13 mouse cellular contexts compared by ENCODE assay signal in genomic region chr9:105010721-105011120, GRCm38 (mm10).
"Had no signal": no experiment of that assay in that cellular context is flagged by ENCODE, and none has a peak within 500 bp of the region (broad histone marks: within the 10 kb centered on the region; RNA-seq: fewer than 3 reads in every experiment).

No protein-coding gene starts in this region.

- ATAC-seq: intestine, postnatal 0 days; lung, postnatal 0 days; midbrain, embryonic 13.5 days had no signal

- DNase-seq: layer of hippocampus, adult 9-11 months; lung, adult 2 months; lung, postnatal 36 days; thymus, adult 18-20 months; thymus, postnatal 25 days had no signal

- H3K4me1 ChIP-seq: liver, embryonic 15.5 days; midbrain, embryonic 13.5 days had no signal

- H3K36me3 ChIP-seq: limb, embryonic 10.5 days; liver, embryonic 15.5 days; midbrain, embryonic 13.5 days had no signal

- H3K27me3 ChIP-seq: liver, embryonic 15.5 days; midbrain, embryonic 13.5 days had no signal

- H3K4me2 ChIP-seq: liver, embryonic 11.5 days; liver, embryonic 15.5 days; midbrain, embryonic 13.5 days had no signal

- H3K9ac ChIP-seq: liver, embryonic 15.5 days; midbrain, embryonic 13.5 days had no signal

- H3K4me3 ChIP-seq: left cerebral cortex, adult 2 months; limb, embryonic 10.5 days; liver, embryonic 15.5 days; midbrain, embryonic 13.5 days had no signal

- H3K9me3 ChIP-seq: limb, embryonic 10.5 days; liver, embryonic 15.5 days; midbrain, embryonic 13.5 days had no signal

- H3K27ac ChIP-seq: left cerebral cortex, adult 2 months; limb, embryonic 10.5 days; liver, embryonic 15.5 days; midbrain, embryonic 13.5 days; stomach, postnatal 0 days had no signal
